Mouse (Mus musculus) lung, adult 2 months (tissue): ENCODE measurements around the gene Chkb. TPM values are rescaled to one million over a fixed set of nuclear protein-coding genes. Genes with fewer than 3 reads are reported as not detected.
A peak's percentile ranks its signal among the peaks of the same experiment; 100 is the strongest.

Experiments used
- DNase-seq: peaks from one replicate; pipeline ENCODE4 v3.0.0; 2022
- H3K4me1 ChIP-seq: fragments of 200-500 bp; 2 replicates; pipeline ENCODE4 v1.6.1; 2011; ENCODE audit warnings: low read length; ENCODE audit not compliant: control insufficient read depth, insufficient read depth
- H3K4me3 ChIP-seq: fragments of 200-500 bp; replicated peaks from 2 replicates; pipeline ENCODE3; 2011; ENCODE audit warnings: low read depth, mild to moderate bottlenecking, control low read depth, low read length; ENCODE audit errors: extremely low read depth
- CTCF ChIP-seq: fragments of 200-500 bp; IDR thresholded peaks from 2 replicates; pipeline ENCODE4 v1.5.1; 2011; ENCODE audit warnings: mild to moderate bottlenecking, low read length, control low read depth; ENCODE audit not compliant: insufficient read depth
- POLR2A ChIP-seq: fragments of 200-500 bp; IDR thresholded peaks from 2 replicates; pipeline ENCODE4 v1.6.1; 2011; ENCODE audit warnings: low read depth, mild to moderate bottlenecking, control low read depth, low read length, borderline replicate concordance; ENCODE audit errors: extremely low read depth
- WGBS: fragments of 180-500 bp; shearing (Covaris S2); methylation state at CpG from one replicate; pipeline ENCODE4 v1.1.7; 2018; 5-methylcytosine and 5-hydroxymethylcytosine counted together
- polyA plus RNA-seq: library from polyadenylated mRNA; depleted of rRNA; stranded (reverse); fragments of >200 nt; gene quantifications from 2 replicates; pipeline ENCODE4 v1.2.3, GENCODE M21; 2012

Chkb gene
- polyA plus RNA-seq, 1 experiment, result 67.1 TPM

DNA sequence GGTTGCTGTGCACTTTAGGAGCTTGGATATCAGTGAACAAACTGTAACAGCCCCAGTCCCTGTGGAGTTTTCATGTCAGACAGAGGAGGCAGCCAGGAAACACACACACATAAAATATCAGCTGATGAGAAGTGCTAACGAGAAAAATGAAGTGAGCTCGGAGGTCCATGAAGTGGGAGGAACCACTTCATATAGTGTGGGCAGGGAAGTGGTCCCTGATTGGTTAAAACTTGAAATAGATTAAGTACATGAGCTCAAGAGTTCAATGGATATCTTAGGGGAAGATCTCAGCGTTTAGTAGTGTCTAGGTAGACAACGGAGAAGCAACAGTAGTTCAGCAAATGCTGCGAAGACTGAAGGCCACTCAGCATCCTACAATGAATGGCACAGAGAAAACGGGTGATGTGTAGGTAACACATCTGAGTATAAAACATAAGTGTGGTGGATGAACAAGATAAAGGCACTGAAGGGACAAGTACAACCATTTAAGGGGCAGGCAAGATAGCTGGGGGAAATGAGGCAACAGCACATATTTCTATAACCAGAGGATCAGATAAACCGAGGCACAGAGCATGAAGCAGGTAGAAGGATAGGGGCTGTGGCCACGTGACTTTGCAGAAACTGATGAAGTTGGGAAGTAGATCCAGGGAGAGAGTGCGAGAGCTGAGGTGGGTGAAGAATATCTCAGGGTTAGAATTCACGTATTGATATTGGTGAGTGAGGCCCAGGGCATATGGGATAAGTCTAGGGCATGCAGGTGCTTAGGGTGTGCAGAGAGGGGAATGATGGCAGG lies 24.7 kb downstream of the Chkb start:
- 71% methylated on average over 10 of the region's 10 CpGs for WGBS

DNA sequence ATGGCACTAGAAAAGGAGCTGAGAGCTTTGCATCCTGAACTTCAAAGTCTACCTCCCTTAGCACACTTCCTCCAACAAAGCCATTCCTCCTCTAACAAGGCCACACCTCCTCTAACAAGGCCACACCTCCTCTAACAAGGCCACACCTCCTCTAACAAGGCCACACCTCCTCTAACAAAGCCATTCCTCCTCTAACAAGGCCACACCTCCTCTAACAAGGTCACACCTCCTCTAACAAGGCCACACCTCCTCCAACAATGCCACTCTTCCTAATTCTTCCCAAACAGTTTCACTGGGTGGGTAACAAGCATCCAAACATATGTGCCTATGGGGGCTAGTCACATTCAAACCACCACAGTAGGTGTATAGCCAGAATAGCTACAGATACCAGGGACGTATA lies 27.2 kb downstream of the Chkb start:
- WGBS, result 88% methylated on average over 1 of the region's 1 CpGs
- DNase-seq, result no peak
- no peak for TF ChIP-seq POLR2A
- no peak for TF ChIP-seq CTCF

More for the DNA sequence above, 24.7 kb downstream of the Chkb start:
- H3K4me1 ChIP-seq, result no peaks in the 10 kb centered on the region
- no peak for DNase-seq
- no peak for TF ChIP-seq CTCF
- TF ChIP-seq POLR2A, result no peak
- H3K4me3 ChIP-seq, result no peak overlapping the region

GRCm38 (mm10) chr15:89399716-89400115 lies 30.0 kb downstream of the Chkb start:
- no peak for DNase-seq
- Histone ChIP-seq H3K4me3 (no peak overlapping the region), H3K4me1 (no peaks in the 10 kb centered on the region)
- TF ChIP-seq CTCF, result no peak
- 70% methylated on average over 1 of the region's 1 CpGs for WGBS

More for the DNA sequence above, 27.2 kb downstream of the Chkb start:
- H3K4me1 ChIP-seq, result no peaks in the 10 kb centered on the region
- H3K4me3 ChIP-seq, result no peak overlapping the region

GRCm38 (mm10) chr15:89398146-89398545 lies 31.6 kb downstream of the Chkb start:
- no peak for DNase-seq
- Histone ChIP-seq H3K4me3 (no peak overlapping the region), H3K4me1 (no peaks in the 10 kb centered on the region)
- WGBS, result 86% methylated on average over 2 of the region's 2 CpGs
- no peak for TF ChIP-seq CTCF
- TF ChIP-seq POLR2A, result no peak

DNA sequence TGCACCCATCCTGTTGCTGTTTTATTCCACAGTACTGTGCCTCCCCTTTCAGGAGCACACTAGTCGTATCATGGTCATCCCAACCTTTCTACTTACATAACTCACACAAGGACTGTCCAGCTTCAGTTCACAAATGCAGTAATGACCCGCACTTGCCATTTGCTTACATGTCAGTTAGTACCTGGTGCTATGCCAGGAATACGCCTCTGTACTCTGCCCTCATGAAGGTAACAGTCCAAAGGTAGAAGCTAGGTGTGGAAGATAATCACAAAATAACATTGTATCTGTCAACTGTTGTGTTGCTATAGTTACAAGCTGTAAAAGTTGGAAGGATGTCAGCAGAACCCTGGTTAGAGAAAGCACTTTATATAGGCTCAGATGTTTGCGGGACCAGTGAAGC lies 32.8 kb downstream of the Chkb start:
- Histone ChIP-seq H3K4me3 (no peak overlapping the region), H3K4me1 (no peaks in the 10 kb centered on the region)
- 85% methylated on average over 4 of the region's 4 CpGs for WGBS
- TF ChIP-seq POLR2A (no peak), CTCF (no peak)
- no peak for DNase-seq

GRCm38 (mm10) chr15:89390081-89390480 lies 39.6 kb downstream of the Chkb start:
- WGBS, result 88% methylated on average over 10 of the region's 10 CpGs
- Histone ChIP-seq H3K4me3 (no peak overlapping the region), H3K4me1 (no peaks in the 10 kb centered on the region)
- TF ChIP-seq CTCF (no peak), POLR2A (no peak)
- no peak for DNase-seq

DNA sequence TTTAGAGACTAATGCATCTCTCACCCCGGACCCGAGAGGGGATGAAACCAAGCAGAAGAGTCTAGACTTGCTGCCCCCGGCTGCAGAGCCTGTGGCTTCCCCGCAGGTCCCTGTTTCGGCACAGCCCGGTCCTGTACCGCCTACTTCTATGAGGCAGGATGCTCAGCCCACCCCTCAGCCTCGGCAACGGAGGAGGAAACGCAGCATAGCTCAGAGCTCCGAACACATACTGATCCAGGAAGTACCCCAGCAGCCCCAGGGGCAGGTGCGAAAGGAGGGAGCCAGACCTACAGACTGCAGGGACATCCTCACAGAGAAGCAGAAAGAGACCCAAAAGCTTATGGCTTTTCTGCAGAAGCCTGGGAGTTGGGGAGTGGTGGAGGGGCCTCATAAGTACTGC lies 42.6 kb downstream of the Chkb start:
- Histone ChIP-seq H3K4me3 (no peak overlapping the region), H3K4me1 (no peaks in the 10 kb centered on the region)
- no peak for TF ChIP-seq CTCF
- no peak for DNase-seq
- WGBS, result 33% methylated on average over 12 of the region's 12 CpGs

DNA sequence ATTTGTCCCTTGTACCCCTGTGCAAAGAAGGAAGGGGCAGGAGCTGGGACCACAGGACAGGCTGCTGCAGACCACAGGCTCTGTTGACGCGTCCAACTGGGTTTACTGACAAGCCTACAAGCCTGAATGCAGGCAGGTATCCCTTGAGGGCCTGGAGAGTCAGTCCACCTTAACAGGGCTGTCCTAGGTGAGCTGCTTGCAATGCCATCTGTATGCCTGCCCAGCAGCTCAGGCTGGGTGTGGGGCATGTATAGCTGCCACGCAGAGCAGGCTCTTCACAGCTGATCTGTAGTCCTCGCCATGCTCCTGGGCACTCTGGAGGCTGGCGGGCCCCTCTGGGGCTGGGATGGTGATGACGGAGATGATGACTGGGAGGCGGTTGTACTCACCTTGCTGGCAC lies 45.1 kb downstream of the Chkb start, which contains the start of gene Klhdc7b:
Klhdc7b (plus strand) TSS at position 301 of the 400 bp plus-strand sequence.
- WGBS, result 84% methylated on average over 7 of the region's 7 CpGs
- H3K4me3 ChIP-seq, result no peak within 1 kb of the TSS
- no peaks in the 10 kb centered on the region for H3K4me1 ChIP-seq
- DNase-seq, result no peak
- no peak for TF ChIP-seq POLR2A
- no peak for TF ChIP-seq CTCF

DNA sequence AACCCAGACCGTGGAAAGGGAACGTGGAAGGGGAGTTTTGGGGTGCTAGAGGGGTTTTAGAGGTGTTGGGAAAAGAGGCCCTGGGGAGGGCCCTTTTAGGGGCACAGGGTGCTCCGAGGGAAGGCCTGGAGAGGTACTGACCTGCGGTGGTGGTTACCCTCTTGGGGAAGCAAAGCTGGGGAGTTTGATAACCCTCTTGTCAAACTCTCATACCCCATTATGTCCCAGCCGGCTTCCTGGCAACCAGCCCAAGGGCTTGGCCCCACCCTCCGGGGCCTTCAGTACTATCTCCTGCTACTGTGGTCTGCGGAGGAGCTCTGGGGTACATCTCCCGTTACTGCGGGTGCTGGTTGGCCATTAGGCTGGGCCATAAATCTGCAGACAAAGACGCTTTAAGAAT lies 50.3 kb downstream of the Chkb start:
- no peak for DNase-seq
- TF ChIP-seq POLR2A (no peak), CTCF (no peak)
- 19% methylated on average over 10 of the region's 10 CpGs for WGBS
- Histone ChIP-seq H3K4me3 (no peak overlapping the region), H3K4me1 (no peaks in the 10 kb centered on the region)

DNA sequence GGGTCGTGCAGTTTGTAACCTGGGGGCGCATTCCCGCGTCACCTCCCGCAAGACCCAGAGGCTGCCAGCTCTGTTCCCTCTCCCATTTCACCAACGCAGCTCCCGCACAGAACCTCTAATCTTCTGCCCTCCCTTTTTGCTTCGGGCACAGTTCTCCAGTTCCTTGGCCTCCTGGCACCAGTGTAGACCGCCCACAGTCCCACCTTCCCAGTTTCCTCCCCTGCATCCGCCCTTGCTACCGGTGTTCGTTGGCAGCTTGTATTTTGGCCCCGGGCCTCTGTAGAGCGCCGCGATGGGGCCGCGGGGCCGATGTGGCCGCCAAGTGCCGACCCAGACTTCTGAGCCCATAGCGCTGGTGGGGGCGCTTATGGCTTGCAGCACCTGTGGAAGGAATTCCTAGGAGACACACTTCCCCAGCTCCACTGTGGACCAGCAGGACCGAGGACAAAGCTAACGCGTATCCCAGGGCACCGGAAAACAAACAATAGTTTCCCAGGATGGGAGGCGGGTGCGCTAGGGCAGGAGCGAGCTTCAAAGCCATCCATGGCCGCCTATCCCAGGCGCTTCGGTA lies 50.8 kb downstream of the Chkb start, which contains the start of gene Odf3b:
Odf3b (minus strand) TSS at position 452 of the 571 bp plus-strand sequence.
- Histone ChIP-seq H3K4me1 (peaks cover 2% of the 10 kb centered on the region; the same call in 1 of the 2 replicates), H3K4me3 (peak within 1 kb of the TSS; percentile 45)
- peak; percentile 44 for DNase-seq
- no peak for TF ChIP-seq CTCF
- TF ChIP-seq POLR2A, result no peak; the same call in 1 of the 2 replicates
- 2% methylated on average over 33 of the region's 33 CpGs for WGBS
